Mouse (Mus musculus) hindbrain, embryonic 13.5 days (tissue): ENCODE measurements around the gene Mllt11. TPM values are rescaled to one million over a fixed set of nuclear protein-coding genes. Genes with fewer than 3 reads are reported as not detected.
"Not testable (repeated sequence)": the region's sequence is repeated elsewhere in the genome, so short reads cannot be mapped to it uniquely, and the experiment has no call there.

Source experiments
- ATAC-seq: fragments of 200-750 bp; cut with Nextera tagmentation; 2 replicates; pipeline ENCODE4 v1.8.0; 2017; ENCODE audit warnings: moderate TSS enrichment; ENCODE audit not compliant: low FRiP score
- H3K27ac ChIP-seq: fragments of 300-500 bp; sonication (generic); 2 replicates; pipeline ENCODE4 v1.5.1; 2015; ENCODE audit warnings: inconsistent platforms, mild to moderate bottlenecking, moderate library complexity
- H3K27me3 ChIP-seq: fragments of 300-500 bp; sonication (generic); 2 replicates; pipeline ENCODE4 v1.6.1; 2015; ENCODE audit warnings: mild to moderate bottlenecking, inconsistent platforms
- H3K36me3 ChIP-seq: fragments of 300-500 bp; sonication (generic); 2 replicates; pipeline ENCODE4 v1.6.1; 2015; ENCODE audit warnings: mild to moderate bottlenecking, inconsistent platforms
- H3K4me1 ChIP-seq: fragments of 300-500 bp; sonication (generic); replicated peaks from 2 replicates; pipeline ENCODE4 v1.6.1; 2015; ENCODE audit warnings: inconsistent platforms
- H3K4me2 ChIP-seq: fragments of 300-500 bp; sonication (generic); 2 replicates; pipeline ENCODE4 v1.6.1; 2015; ENCODE audit warnings: inconsistent platforms, mild to moderate bottlenecking, moderate library complexity
- H3K4me3 ChIP-seq: fragments of 300-500 bp; sonication (generic); 2 replicates; pipeline ENCODE4 v1.5.1; 2015; ENCODE audit warnings: mild to moderate bottlenecking, inconsistent platforms
- H3K9ac ChIP-seq: fragments of 300-500 bp; sonication (generic); 2 replicates; pipeline ENCODE4 v1.6.1; 2015; ENCODE audit warnings: mild to moderate bottlenecking, inconsistent platforms
- H3K9me3 ChIP-seq: fragments of 300-500 bp; sonication (generic); 2 replicates; pipeline ENCODE4 v1.6.1; 2016; ENCODE audit warnings: inconsistent platforms
- WGBS: fragments of 180-500 bp; shearing (Covaris S2); methylation state at CpG from one replicate; pipeline ENCODE4 v1.1.7; 2015; 5-methylcytosine and 5-hydroxymethylcytosine counted together
- polyA plus RNA-seq: library from polyadenylated mRNA; unstranded; fragments of >200 nt; fragmentation: Nextera tagmentation; extraction: Ambion mirVana; gene quantifications from 2 replicates; pipeline ENCODE4 v1.2.1, GENCODE M21; 2015

Gene Mllt11
- polyA plus RNA-seq, 1 experiment from 2014 or later, result 311 TPM

DNA sequence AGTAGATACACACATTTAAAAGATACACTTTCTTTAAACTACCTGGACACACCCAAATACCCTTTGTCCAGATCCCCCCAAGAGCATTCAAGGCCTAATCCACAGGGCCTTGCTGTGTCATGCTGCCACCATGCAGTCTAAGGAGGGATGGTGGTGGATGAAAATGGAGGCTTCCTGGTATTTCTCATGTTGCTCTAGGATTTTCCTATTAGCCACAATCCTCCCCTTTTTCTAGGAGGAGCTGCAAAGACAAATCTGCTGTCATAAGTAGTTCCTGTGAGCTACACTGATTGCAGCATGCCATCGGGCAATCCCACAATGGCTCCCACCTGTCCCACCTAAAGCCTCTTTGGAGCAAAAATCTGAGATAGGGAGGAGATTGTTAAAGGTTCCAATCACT, 4.8 kb downstream of the Mllt11 start:
- Histone ChIP-seq H3K4me3 (peak overlapping the region; percentile 88), H3K9ac (peak overlapping the region; percentile 95), H3K36me3 (peaks cover 42% of the 10 kb centered on the region), H3K9me3 (no peaks in the 10 kb centered on the region), H3K27me3 (no peaks in the 10 kb centered on the region), H3K27ac (peak overlapping the region; percentile 99), H3K4me2 (peak overlapping the region; percentile 88), H3K4me1 (peaks cover 70% of the 10 kb centered on the region)
- WGBS, result 13% methylated on average over 1 of the region's 1 CpGs
- no peak for ATAC-seq

DNA sequence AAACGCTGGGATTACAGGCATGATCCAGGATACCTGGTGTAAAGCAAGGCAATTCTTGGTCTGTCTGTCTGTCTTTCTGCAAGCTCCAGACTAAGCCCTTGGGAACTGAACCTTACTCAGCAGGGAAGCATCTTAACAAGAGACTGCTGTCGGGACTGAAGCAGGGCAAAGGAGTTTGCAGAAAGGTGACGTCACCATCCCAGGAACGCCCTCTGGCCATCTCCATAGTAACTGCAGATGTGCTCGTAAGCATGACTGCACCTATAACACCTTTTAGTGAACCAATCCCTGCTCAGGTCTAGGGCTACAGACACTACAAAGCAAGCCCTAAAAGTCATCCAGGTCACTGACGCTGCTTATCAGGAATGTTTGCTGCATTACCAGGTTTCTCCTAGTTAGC, 7.7 kb downstream of the Mllt11 start:
- peak overlapping the region; percentile 36 for H3K4me2 ChIP-seq
- H3K36me3 ChIP-seq, result peaks cover 59% of the 10 kb centered on the region
- 27% methylated on average over 6 of the region's 6 CpGs for WGBS
- no peak for ATAC-seq
- H3K27ac ChIP-seq, result no peak overlapping the region
- H3K4me3 ChIP-seq, result peak overlapping the region; percentile 17; the same call in 1 of the 2 replicates
- H3K9me3 ChIP-seq, result no peaks in the 10 kb centered on the region
- peaks cover 45% of the 10 kb centered on the region for H3K4me1 ChIP-seq
- H3K27me3 ChIP-seq, result no peaks in the 10 kb centered on the region
- peak overlapping the region; percentile 24; the same call in 1 of the 2 replicates for H3K9ac ChIP-seq

DNA sequence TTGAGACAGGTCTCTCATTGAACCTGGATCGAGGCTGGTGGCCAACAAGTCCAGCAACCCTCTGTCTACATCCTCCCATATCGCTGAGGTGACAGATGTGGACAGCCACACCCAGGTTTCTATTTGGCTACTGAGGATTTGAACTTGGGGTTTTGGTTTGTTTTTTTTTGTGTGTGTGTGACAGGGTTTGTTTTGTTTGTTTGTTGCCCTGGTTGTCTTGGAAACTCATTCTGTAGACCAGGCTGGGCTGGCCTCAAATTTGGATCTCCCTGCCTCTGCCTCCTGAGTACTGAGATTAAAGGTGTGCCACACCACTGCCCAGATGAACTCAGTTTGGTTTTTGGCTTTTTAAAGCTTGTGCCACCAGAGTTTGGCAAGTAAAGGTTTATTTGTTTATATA, 8.9 kb downstream of the Mllt11 start:
- Histone ChIP-seq H3K27me3 (no peaks in the 10 kb centered on the region), H3K4me2 (no peak overlapping the region), H3K9ac (no peak overlapping the region), H3K9me3 (no peaks in the 10 kb centered on the region), H3K36me3 (peaks cover 68% of the 10 kb centered on the region), H3K4me1 (peaks cover 49% of the 10 kb centered on the region), H3K27ac (no peak overlapping the region), H3K4me3 (no peak overlapping the region)
- WGBS, result 97% methylated on average over 2 of the region's 2 CpGs
- ATAC-seq, result no peak

DNA sequence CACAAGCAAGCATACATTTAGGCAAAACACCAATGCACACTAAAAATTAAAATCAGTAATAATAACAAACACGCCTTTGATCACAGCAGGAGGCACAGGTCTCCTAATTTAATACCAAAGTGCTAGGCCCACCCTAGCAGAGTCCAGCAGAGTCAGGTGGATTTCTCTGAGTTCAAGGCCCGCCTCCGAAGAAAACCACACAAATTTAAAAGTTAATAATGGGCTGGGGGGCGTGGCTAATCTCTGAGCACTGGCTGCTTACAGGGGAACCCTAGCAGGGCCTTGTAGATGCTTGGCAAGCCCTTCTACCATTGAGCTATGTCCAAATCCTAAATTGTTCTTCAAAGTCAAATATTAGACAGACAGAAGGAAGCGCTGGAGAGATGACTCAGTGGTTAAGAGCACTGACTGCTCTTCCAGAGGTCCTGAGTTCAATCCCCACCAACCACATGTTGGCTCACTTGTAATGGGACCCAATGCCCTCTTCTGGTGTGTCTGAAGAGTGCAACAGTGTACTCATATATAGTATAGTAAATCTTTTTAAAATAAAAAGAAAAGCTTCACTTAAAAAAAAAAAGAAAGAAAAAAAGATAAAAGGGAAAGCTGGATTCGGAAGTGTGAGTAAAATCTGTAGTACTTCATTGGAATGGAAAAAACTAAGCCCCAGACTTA, 13.4 kb downstream of the Mllt11 start:
- ATAC-seq, result no peak

DNA sequence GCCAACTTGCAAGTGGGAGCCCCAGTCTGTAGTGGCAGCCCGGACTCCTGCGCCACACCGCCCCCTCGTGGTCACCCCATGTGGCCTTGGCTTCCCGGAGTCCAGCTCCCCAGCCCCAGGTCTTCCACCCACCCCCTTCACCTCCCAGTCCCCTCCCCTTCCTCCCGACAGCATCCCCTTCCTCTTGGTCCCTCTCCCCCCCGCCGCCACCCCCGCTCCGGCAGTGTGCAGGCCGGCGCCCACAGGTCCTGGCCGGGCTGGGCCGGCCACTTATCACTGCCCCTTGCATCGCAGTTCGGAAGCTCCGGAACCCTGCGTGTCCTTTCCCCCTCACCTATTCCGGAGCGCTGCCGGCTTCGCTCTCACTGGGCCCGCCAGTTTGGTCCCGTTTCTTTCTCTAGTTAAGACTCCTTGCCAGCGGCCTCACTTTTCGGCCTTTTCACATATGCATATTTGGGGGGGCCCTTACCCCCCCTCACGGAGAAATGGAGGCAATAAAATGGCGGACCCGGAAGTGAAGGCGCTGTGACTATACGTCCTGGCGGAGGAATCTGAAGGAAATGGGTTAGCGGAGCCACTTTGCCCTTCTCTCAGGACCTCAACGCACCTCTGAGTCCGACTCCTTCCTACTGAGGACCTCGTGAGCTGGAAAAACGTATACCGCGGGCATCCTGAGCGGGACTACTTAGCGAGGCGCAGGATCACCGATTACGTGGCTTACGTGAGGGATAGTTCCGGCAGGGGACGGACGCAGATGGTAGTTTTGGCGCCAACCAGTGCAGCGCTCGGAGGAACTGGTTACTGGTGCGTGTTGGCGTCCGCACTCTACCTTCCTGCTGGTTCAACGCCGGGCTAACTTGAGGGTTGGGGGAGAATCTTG, 14.5 kb downstream of the Mllt11 start, which contains the start of gene Gabpb2:
Gene Gabpb2 (minus strand): TSS at position 662 of the 880 bp plus-strand sequence.
- Histone ChIP-seq H3K9ac (peak within 1 kb of the TSS; percentile 90), H3K4me1 (peaks cover 26% of the 10 kb centered on the region), H3K4me2 (peak within 1 kb of the TSS; percentile 65), H3K4me3 (peak within 1 kb of the TSS; percentile 71), H3K27ac (peak within 1 kb of the TSS; percentile 96), H3K9me3 (no peaks in the 10 kb centered on the region), H3K27me3 (no peaks in the 10 kb centered on the region), H3K36me3 (peaks cover 55% of the 10 kb centered on the region)
- WGBS, result under 1% methylated on average over 56 of the region's 56 CpGs
- peak; percentile 92 for ATAC-seq

More for the DNA sequence above, 13.4 kb downstream of the Mllt11 start:
- peaks cover 35% of the 10 kb centered on the region for H3K4me1 ChIP-seq
- H3K4me3 ChIP-seq, result peak overlapping the region; percentile 71; the same call in 1 of the 2 replicates
- no peak overlapping the region for H3K9ac ChIP-seq
- H3K36me3 ChIP-seq, result peaks cover 66% of the 10 kb centered on the region
- no peaks in the 10 kb centered on the region for H3K9me3 ChIP-seq
- WGBS, result 77% methylated on average over 6 of the region's 6 CpGs
- H3K27me3 ChIP-seq, result no peaks in the 10 kb centered on the region
- H3K4me2 ChIP-seq, result peak overlapping the region; percentile 65
- H3K27ac ChIP-seq, result peak overlapping the region; percentile 96; the same call in 1 of the 2 replicates

DNA sequence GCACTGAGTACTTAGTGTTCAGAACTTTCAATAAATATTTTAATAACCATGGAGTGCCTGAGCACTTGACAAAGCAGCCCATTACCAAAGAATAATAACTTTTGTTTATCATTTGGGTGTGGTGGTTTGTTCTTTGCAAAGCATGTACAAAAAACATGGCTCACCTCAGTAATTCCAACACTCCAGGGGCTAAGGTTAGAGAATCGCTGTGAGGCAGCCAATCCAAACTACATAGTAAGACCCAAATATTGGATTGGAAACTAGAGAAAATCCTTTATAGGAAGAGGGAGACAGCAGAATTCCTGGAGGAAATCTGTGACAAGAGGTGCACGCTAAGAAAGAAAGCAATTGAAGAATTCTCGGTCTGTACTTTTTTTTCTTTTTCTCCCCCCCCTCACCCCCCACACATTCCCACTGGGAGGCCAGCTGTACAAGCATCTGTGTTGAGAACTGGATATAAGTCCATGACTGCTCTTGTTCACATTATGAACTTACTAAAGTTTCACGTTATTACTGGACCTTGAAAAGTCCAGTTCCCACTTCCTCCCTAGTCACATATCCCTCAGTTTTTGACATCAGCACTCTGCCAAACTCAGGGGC, 15.2 kb downstream of the Mllt11 start:
- WGBS, result 24% methylated on average over 4 of the region's 4 CpGs
- no peaks in the 10 kb centered on the region for H3K9me3 ChIP-seq
- no peak for ATAC-seq

DNA sequence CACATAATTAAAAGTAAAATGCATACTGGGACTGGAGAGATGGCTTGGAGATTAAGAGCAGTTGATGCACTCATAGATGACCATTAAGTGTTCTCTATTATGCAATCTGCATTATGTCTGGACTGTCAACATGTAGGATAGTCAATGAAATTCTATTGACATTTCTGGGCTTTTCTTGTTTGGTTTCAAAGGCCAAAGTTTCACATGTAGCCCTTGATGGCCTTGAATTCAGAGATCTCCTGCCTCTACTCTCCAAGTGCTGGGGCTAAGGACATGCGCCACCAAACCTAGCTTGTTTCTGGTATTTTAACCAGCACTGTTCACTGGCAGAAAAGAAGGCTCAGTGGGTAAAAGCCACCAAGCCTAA, 18.4 kb downstream of the Mllt11 start:
- ATAC-seq, result no peak
- Histone ChIP-seq H3K36me3 (peaks cover 30% of the 10 kb centered on the region), H3K9ac (no peak overlapping the region), H3K27me3 (no peaks in the 10 kb centered on the region), H3K4me3 (no peak overlapping the region), H3K4me1 (peaks cover 19% of the 10 kb centered on the region), H3K4me2 (no peak overlapping the region), H3K9me3 (no peaks in the 10 kb centered on the region), H3K27ac (no peak overlapping the region)
- WGBS, result 98% methylated on average over 1 of the region's 1 CpGs

More for the DNA sequence above, 15.2 kb downstream of the Mllt11 start:
- peak overlapping the region; percentile 71 for H3K4me3 ChIP-seq
- H3K4me2 ChIP-seq, result peak overlapping the region; percentile 65
- peaks cover 57% of the 10 kb centered on the region for H3K36me3 ChIP-seq
- H3K27me3 ChIP-seq, result no peaks in the 10 kb centered on the region
- peak overlapping the region; percentile 90; the same call in 1 of the 2 replicates for H3K9ac ChIP-seq
- peak overlapping the region; percentile 96 for H3K27ac ChIP-seq
- peaks cover 24% of the 10 kb centered on the region for H3K4me1 ChIP-seq

DNA sequence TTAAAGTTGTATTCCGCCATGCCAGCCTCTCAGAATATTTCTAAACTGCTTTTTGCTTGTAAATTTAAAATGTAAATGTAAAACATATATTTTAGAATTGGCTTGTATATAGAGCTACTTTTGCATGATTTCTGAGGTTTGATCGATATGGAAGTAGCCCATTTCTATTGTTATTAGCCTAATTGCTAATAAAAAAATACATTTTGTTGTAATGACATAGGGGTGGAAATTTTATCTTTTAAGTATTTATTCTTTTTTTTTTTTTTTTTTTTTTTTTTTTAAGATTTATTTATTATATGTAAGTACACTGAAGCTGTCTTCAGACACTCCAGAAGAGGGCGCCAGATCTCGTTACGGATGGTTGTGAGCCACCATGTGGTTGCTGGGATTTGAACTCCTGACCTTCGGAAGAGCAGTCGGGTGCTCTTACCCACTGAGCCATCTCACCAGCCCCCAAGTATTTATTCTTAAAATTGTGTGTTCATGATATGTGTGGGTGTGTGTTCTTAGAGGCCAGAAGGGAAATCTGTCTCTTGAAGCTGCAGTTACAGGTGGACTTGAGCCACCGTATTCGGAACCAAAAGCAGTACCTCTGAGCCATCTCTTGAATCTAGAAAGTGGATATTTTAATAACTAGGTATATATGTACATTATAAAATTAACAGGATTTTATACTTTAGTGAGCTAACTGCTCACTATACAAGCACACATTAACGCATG, 18.9 kb downstream of the Mllt11 start:
- H3K4me3 ChIP-seq, H3K9me3 ChIP-seq, H3K27me3 ChIP-seq, H3K9ac ChIP-seq, ATAC-seq, H3K27ac ChIP-seq, H3K4me2 ChIP-seq: not testable (repeated sequence)
- peaks cover 26% of the 10 kb centered on the region for H3K36me3 ChIP-seq
- WGBS, result 90% methylated on average over 9 of the region's 10 CpGs
- peaks cover 13% of the 10 kb centered on the region for H3K4me1 ChIP-seq

DNA sequence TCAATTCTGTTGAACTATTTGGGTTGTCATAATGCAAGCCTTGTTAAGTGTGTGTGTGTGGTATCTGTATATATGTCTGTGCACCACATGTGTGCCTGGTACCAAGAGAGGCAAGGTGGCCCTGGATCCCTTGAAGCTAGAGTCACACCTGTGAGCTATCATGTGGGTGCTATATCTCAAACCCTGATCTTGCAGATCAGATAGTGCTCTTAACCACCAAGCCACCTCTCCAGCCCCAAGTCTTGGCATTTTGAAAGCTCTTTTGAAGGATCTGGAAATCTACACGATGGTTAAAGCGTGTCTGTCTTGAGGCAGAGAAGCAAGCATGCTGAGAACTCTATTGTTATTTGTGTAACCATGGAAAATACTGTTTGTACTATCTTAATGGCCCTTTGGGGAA, 21.4 kb downstream of the Mllt11 start:
- 60% methylated on average over 2 of the region's 2 CpGs for WGBS
- ATAC-seq, result no peak

DNA sequence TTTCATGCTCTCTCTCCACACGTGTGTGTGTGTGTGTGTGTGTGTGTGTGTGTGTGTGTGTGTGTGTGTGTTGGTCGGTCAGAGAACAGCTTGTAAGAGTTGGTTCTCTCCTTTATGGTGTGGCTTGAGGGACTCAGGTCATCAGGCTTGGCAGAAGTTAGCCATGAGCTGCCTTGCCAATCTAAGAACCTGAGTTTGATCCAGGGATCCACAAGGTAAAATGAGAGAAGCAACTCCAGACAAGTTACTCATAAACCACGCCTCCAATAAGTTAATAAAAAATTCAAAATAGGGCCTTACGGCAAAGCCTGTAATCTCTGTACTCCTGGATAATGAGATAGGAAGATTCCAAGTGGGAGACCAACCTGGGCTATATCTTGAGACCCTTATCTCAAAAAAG, 23.7 kb downstream of the Mllt11 start:
- H3K4me3 ChIP-seq, result no peak overlapping the region
- H3K9me3 ChIP-seq, result no peaks in the 10 kb centered on the region
- H3K27me3 ChIP-seq, result no peaks in the 10 kb centered on the region
- no peaks in the 10 kb centered on the region for H3K4me1 ChIP-seq
- H3K9ac ChIP-seq, result no peak overlapping the region
- no peak overlapping the region for H3K4me2 ChIP-seq
- no peak overlapping the region for H3K27ac ChIP-seq
- ATAC-seq, result no peak
- 87% methylated on average over 4 of the region's 4 CpGs for WGBS
- peaks cover 45% of the 10 kb centered on the region for H3K36me3 ChIP-seq

More for the DNA sequence above, 21.4 kb downstream of the Mllt11 start:
- Histone ChIP-seq H3K4me1 (no peaks in the 10 kb centered on the region), H3K4me2 (no peak overlapping the region), H3K9me3 (no peaks in the 10 kb centered on the region), H3K27me3 (no peaks in the 10 kb centered on the region), H3K27ac (no peak overlapping the region), H3K4me3 (no peak overlapping the region), H3K9ac (no peak overlapping the region), H3K36me3 (peaks cover 39% of the 10 kb centered on the region)

DNA sequence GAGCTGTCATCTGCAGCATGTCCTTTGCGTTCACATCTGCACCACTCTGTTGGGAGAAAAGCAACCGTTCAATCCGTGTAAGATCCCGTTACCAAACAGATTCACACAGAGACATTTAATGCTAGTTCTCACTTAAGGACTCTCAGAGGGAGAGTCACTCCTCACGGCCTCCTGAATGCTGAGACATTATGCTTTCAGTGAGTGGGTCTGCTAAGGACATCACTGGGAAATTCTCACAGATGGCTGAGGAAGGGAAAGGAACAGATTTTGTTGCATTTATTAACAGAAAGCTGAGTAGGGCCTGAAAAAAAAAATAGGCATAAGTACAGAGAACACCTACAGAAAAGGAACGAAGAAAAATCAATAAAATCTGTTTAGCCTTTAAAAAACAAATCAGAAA, 28.1 kb downstream of the Mllt11 start:
- Histone ChIP-seq H3K4me1 (no peaks in the 10 kb centered on the region), H3K27me3 (no peaks in the 10 kb centered on the region), H3K9me3 (no peaks in the 10 kb centered on the region), H3K36me3 (peaks cover 74% of the 10 kb centered on the region), H3K4me2 (no peak overlapping the region), H3K9ac (no peak overlapping the region), H3K4me3 (no peak overlapping the region), H3K27ac (no peak overlapping the region)
- no peak for ATAC-seq
- WGBS, result 95% methylated on average over 6 of the region's 6 CpGs

DNA sequence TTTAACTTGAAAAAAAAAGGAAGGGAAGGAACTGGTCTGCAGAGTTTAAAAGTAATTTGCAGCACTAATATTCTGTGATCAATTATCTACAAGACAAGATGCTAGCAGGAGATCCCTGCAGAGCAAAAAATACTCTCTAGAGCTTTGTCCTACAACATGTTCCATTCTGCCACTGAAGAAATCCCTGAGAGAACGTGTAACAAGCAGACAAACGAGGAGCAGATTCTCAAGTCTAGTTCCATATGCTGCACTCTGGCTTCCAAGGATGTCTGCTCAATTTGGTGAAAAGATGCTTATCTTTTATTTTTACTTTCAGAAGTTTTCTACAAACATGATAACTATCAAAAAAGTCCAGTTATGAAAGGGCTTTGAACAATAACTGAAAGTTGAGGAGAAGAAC, 31.4 kb downstream of the Mllt11 start:
- no peak overlapping the region for H3K9ac ChIP-seq
- ATAC-seq, result no peak
- no peaks in the 10 kb centered on the region for H3K9me3 ChIP-seq
- no peak overlapping the region for H3K27ac ChIP-seq
- no peaks in the 10 kb centered on the region for H3K27me3 ChIP-seq
- H3K4me2 ChIP-seq, result no peak overlapping the region
- 73% methylated on average over 2 of the region's 2 CpGs for WGBS
- H3K4me3 ChIP-seq, result no peak overlapping the region
- peaks cover 86% of the 10 kb centered on the region for H3K36me3 ChIP-seq
- H3K4me1 ChIP-seq, result no peaks in the 10 kb centered on the region
